Mouse (Mus musculus) kidney, embryonic 15.5 days (tissue): Measurements from ENCODE around the gene Stard8. TPM values are rescaled to one million over a fixed set of nuclear protein-coding genes. Genes with fewer than 3 reads are reported as not detected.
"Not testable (repeated sequence)": the region's sequence is repeated elsewhere in the genome, so short reads cannot be mapped to it uniquely, and the experiment has no call there.

Experiments used
- ATAC-seq: fragments of 200-750 bp; cut with Nextera tagmentation; replicated peaks from 2 replicates; pipeline ENCODE4 v1.8.0; 2017; ENCODE audit warnings: moderate TSS enrichment; ENCODE audit not compliant: low FRiP score
- H3K27ac ChIP-seq: fragments of 300-500 bp; sonication (generic); 2 replicates; pipeline ENCODE4 v1.5.1; 2015; ENCODE audit warnings: mild to moderate bottlenecking, inconsistent platforms
- H3K27me3 ChIP-seq: fragments of 300-500 bp; sonication (generic); 2 replicates; pipeline ENCODE4 v1.6.1; 2015; ENCODE audit warnings: inconsistent platforms
- H3K36me3 ChIP-seq: fragments of 300-500 bp; sonication (generic); 2 replicates; pipeline ENCODE4 v1.6.1; 2015; ENCODE audit warnings: inconsistent platforms
- H3K4me1 ChIP-seq: fragments of 300-500 bp; sonication (generic); 2 replicates; pipeline ENCODE4 v1.6.1; 2015; ENCODE audit warnings: inconsistent platforms
- H3K4me2 ChIP-seq: fragments of 300-500 bp; sonication (generic); 2 replicates; pipeline ENCODE4 v1.6.1; 2015; ENCODE audit warnings: moderate library complexity, mild to moderate bottlenecking, inconsistent platforms
- H3K4me3 ChIP-seq: fragments of 300-500 bp; sonication (generic); replicated peaks from 2 replicates; pipeline ENCODE4 v1.5.1; 2015; ENCODE audit warnings: mild to moderate bottlenecking, inconsistent platforms
- H3K9ac ChIP-seq: fragments of 300-500 bp; sonication (generic); 2 replicates; pipeline ENCODE4 v1.6.1; 2015; ENCODE audit warnings: mild to moderate bottlenecking, inconsistent platforms
- H3K9me3 ChIP-seq: fragments of 300-500 bp; sonication (generic); replicated peaks from 2 replicates; pipeline ENCODE4 v1.6.1; 2016; ENCODE audit warnings: inconsistent platforms
- WGBS: fragments of 180-500 bp; shearing (Covaris S2); methylation state at CpG from one replicate; pipeline ENCODE4 v1.1.7; 2015; ENCODE audit warnings: mixed read lengths; 5-methylcytosine and 5-hydroxymethylcytosine counted together
- polyA plus RNA-seq: library from polyadenylated mRNA; unstranded; fragments of >200 nt; fragmentation: Nextera tagmentation; extraction: Ambion mirVana; gene quantifications from 2 replicates; pipeline ENCODE4 v1.2.1, GENCODE M21; 2015

Stard8 gene
- 14.0 and 15.8 TPM in 2 replicates for polyA plus RNA-seq

GRCm38 (mm10) chrX:99003046-99003445, at the start of gene Stard8:
TSS of gene Stard8 (plus strand) at chrX:99003248.
- Histone ChIP-seq H3K9me3 (no peaks in the 10 kb centered on the region), H3K27me3 (peaks cover 36% of the 10 kb centered on the region), H3K9ac (no peak within 1 kb of the TSS), H3K4me2 (peak within 1 kb of the TSS; percentile 40), H3K36me3 (no peaks in the 10 kb centered on the region), H3K4me3 (peak within 1 kb of the TSS; percentile 11; the same call in 1 of the 2 replicates), H3K4me1 (no peaks in the 10 kb centered on the region), H3K27ac (0 out of 2 replicates have a peak within 1 kb of the TSS, but pooled peaks have one; percentile 9)
- peak; percentile 86 for ATAC-seq
- 46% methylated on average over 9 of the region's 9 CpGs for WGBS

GRCm38 (mm10) chrX:98953941-98954340, 49.1 kb upstream of the Stard8 start:
- no peak overlapping the region for H3K4me2 ChIP-seq
- no peaks in the 10 kb centered on the region for H3K36me3 ChIP-seq
- no peak for ATAC-seq
- no peak overlapping the region for H3K27ac ChIP-seq
- H3K9ac ChIP-seq, result no peak overlapping the region
- H3K27me3 ChIP-seq, result peaks cover 9% of the 10 kb centered on the region; the same call in 1 of the 2 replicates
- no peaks in the 10 kb centered on the region for H3K9me3 ChIP-seq
- H3K4me1 ChIP-seq, result no peaks in the 10 kb centered on the region
- 21% methylated on average over 5 of the region's 6 CpGs for WGBS
- no peak overlapping the region for H3K4me3 ChIP-seq

GRCm38 (mm10) chrX:98958287-98958686, 44.8 kb upstream of the Stard8 start:
- Histone ChIP-seq H3K4me1 (no peaks in the 10 kb centered on the region), H3K27ac (no peak overlapping the region), H3K4me3 (no peak overlapping the region), H3K9me3 (no peaks in the 10 kb centered on the region), H3K36me3 (no peaks in the 10 kb centered on the region), H3K27me3 (peaks cover 21% of the 10 kb centered on the region), H3K4me2 (no peak overlapping the region), H3K9ac (no peak overlapping the region)
- 90% methylated on average over 9 of the region's 9 CpGs for WGBS
- ATAC-seq, result no peak

- WGBS, result 61% methylated on average over 4 of the region's 4 CpGs
- no peak overlapping the region for H3K4me2 ChIP-seq
- no peaks in the 10 kb centered on the region for H3K4me1 ChIP-seq
- no peaks in the 10 kb centered on the region for H3K9me3 ChIP-seq
- peaks cover 23% of the 10 kb centered on the region for H3K27me3 ChIP-seq
- ATAC-seq, result no peak
- H3K27ac ChIP-seq, result no peak overlapping the region
- no peak overlapping the region for H3K9ac ChIP-seq
- no peak overlapping the region for H3K4me3 ChIP-seq
- no peaks in the 10 kb centered on the region for H3K36me3 ChIP-seq
These were observed 44.0 kb upstream of the Stard8 start for GRCm38 (mm10) chrX:98959050-98959449.

GRCm38 (mm10) chrX:98963742-98964141, 39.3 kb upstream of the Stard8 start:
- no peak for ATAC-seq
- H3K4me2 ChIP-seq, result no peak overlapping the region

GRCm38 (mm10) chrX:98964513-98964912, 38.5 kb upstream of the Stard8 start:
- H3K36me3 ChIP-seq, result no peaks in the 10 kb centered on the region
- peaks cover 31% of the 10 kb centered on the region for H3K27me3 ChIP-seq
- no peaks in the 10 kb centered on the region for H3K4me1 ChIP-seq
- H3K4me3 ChIP-seq, result no peak overlapping the region
- no peak for ATAC-seq
- H3K4me2 ChIP-seq, result no peak overlapping the region
- no peaks in the 10 kb centered on the region for H3K9me3 ChIP-seq
- no peak overlapping the region for H3K9ac ChIP-seq
- H3K27ac ChIP-seq, result no peak overlapping the region

More at GRCm38 (mm10) chrX:98963742-98964141, 39.3 kb upstream of the Stard8 start:
- no peak overlapping the region for H3K9ac ChIP-seq
- H3K36me3 ChIP-seq, result no peaks in the 10 kb centered on the region
- peaks cover 33% of the 10 kb centered on the region for H3K27me3 ChIP-seq
- H3K27ac ChIP-seq, result no peak overlapping the region
- no peak overlapping the region for H3K4me3 ChIP-seq
- no peaks in the 10 kb centered on the region for H3K9me3 ChIP-seq
- H3K4me1 ChIP-seq, result no peaks in the 10 kb centered on the region

- ATAC-seq, H3K36me3 ChIP-seq, H3K4me2 ChIP-seq, H3K4me1 ChIP-seq, H3K9me3 ChIP-seq, H3K4me3 ChIP-seq, H3K27ac ChIP-seq, H3K9ac ChIP-seq: not testable (repeated sequence)
- H3K27me3 ChIP-seq, result peaks cover 48% of the 10 kb centered on the region
- 59% methylated on average over 5 of the region's 5 CpGs for WGBS
These were observed 16.4 kb upstream of the Stard8 start for GRCm38 (mm10) chrX:98986611-98987010.

GRCm38 (mm10) chrX:98989574-98989973, 13.5 kb upstream of the Stard8 start:
- Histone ChIP-seq H3K9me3 (no peaks in the 10 kb centered on the region), H3K27ac (no peak overlapping the region), H3K4me2 (no peak overlapping the region), H3K36me3 (no peaks in the 10 kb centered on the region), H3K4me3 (no peak overlapping the region), H3K4me1 (no peaks in the 10 kb centered on the region), H3K9ac (no peak overlapping the region), H3K27me3 (peaks cover 43% of the 10 kb centered on the region; the same call in 1 of the 2 replicates)
- 36% methylated on average over 6 of the region's 6 CpGs for WGBS
- ATAC-seq, result no peak

- ATAC-seq, result no peak
- H3K4me2 ChIP-seq, result no peak overlapping the region
- 63% methylated on average over 6 of the region's 6 CpGs for WGBS
These were observed 983 bp upstream of the Stard8 start for GRCm38 (mm10) chrX:99002065-99002464.

GRCm38 (mm10) chrX:99010581-99010980, 7.5 kb downstream of the Stard8 start:
- H3K4me3 ChIP-seq, result no peak overlapping the region
- no peak overlapping the region for H3K9ac ChIP-seq
- no peaks in the 10 kb centered on the region for H3K9me3 ChIP-seq
- H3K4me2 ChIP-seq, result no peak overlapping the region
- H3K36me3 ChIP-seq, result no peaks in the 10 kb centered on the region
- no peak overlapping the region for H3K27ac ChIP-seq
- H3K4me1 ChIP-seq, result no peaks in the 10 kb centered on the region
- no peak for ATAC-seq
- H3K27me3 ChIP-seq, result peaks cover 48% of the 10 kb centered on the region
- WGBS, result 84% methylated on average over 5 of the region's 5 CpGs

More at GRCm38 (mm10) chrX:99002065-99002464, 983 bp upstream of the Stard8 start:
- no peaks in the 10 kb centered on the region for H3K36me3 ChIP-seq
- H3K4me1 ChIP-seq, result no peaks in the 10 kb centered on the region
- no peak overlapping the region for H3K27ac ChIP-seq
- H3K9ac ChIP-seq, result no peak overlapping the region
- H3K9me3 ChIP-seq, result no peaks in the 10 kb centered on the region
- peaks cover 34% of the 10 kb centered on the region for H3K27me3 ChIP-seq
- H3K4me3 ChIP-seq, result no peak overlapping the region

- Histone ChIP-seq H3K4me3 (no peak overlapping the region), H3K9ac (no peak overlapping the region), H3K9me3 (no peaks in the 10 kb centered on the region), H3K27me3 (peaks cover 49% of the 10 kb centered on the region), H3K4me2 (no peak overlapping the region), H3K36me3 (no peaks in the 10 kb centered on the region), H3K27ac (no peak overlapping the region), H3K4me1 (no peaks in the 10 kb centered on the region)
- 81% methylated on average over 3 of the region's 3 CpGs for WGBS
- ATAC-seq, result no peak
These were observed 8.2 kb downstream of the Stard8 start for GRCm38 (mm10) chrX:99011281-99011680.

GRCm38 (mm10) chrX:99012486-99012885, 9.4 kb downstream of the Stard8 start:
- H3K4me2 ChIP-seq, result no peak overlapping the region
- no peaks in the 10 kb centered on the region for H3K36me3 ChIP-seq
- H3K27me3 ChIP-seq, result peaks cover 61% of the 10 kb centered on the region
- no peaks in the 10 kb centered on the region for H3K9me3 ChIP-seq
- no peak overlapping the region for H3K27ac ChIP-seq
- H3K9ac ChIP-seq, result no peak overlapping the region
- ATAC-seq, result no peak
- WGBS, result 81% methylated on average over 3 of the region's 3 CpGs
- H3K4me1 ChIP-seq, result no peaks in the 10 kb centered on the region
- no peak overlapping the region for H3K4me3 ChIP-seq

GRCm38 (mm10) chrX:99015705-99016104, 12.7 kb downstream of the Stard8 start:
- H3K4me2 ChIP-seq, result no peak overlapping the region
- H3K27ac ChIP-seq, result no peak overlapping the region
- 80% methylated on average over 2 of the region's 2 CpGs for WGBS
- H3K9ac ChIP-seq, result no peak overlapping the region
- H3K4me1 ChIP-seq, result no peaks in the 10 kb centered on the region
- no peak for ATAC-seq
- H3K36me3 ChIP-seq, result no peaks in the 10 kb centered on the region
- no peak overlapping the region for H3K4me3 ChIP-seq
- no peaks in the 10 kb centered on the region for H3K9me3 ChIP-seq
- peaks cover 70% of the 10 kb centered on the region for H3K27me3 ChIP-seq
